Mouse (Mus musculus) stomach, postnatal 0 days (tissue): Measurements from ENCODE around the gene Ang.

Experiments used
- CTCF ChIP-seq: IDR thresholded peaks from 2 replicates; pipeline ENCODE4 v1.5.1; 2016; ENCODE audit warnings: antibody characterized with exemption, low read depth, mild to moderate bottlenecking, moderate library complexity
- EP300 ChIP-seq: optimal IDR thresholded peaks from 2 replicates; pipeline ENCODE3; 2016; ENCODE audit warnings: antibody characterized with exemption

DNA sequence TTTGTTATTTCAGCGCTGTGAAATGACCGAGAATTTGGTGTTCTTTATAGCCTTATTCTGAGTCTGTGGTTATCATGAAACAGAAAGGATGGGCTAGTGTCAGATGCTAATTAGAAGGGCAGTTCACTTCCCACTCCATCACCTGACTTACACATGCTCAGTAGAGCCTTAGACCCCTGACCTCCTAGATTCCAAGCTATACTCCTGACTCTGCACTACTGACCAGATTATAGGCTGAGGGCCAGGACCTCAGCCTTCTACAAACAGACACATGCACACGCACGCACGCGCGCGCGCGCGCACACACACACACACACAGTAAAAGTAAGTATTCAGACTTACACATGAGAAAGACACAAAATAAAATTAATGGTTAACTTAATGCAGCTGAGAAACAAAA lies 8.0 kb downstream of the Ang start:
- TF ChIP-seq CTCF: no peak
- no peak for TF ChIP-seq EP300
